Mouse (Mus musculus): ENCODE results near the gene Nrp1.

GRCm38 (mm10) chr8:128351211-128351610 lies 7.2 kb upstream of the Nrp1 start:
- TF ChIP-seq POLR2A (IDR thresholded peaks at IDR 0.05; ENCODE audit: borderline replicate concordance, extremely low read depth, low read depth, low read length) (no peak), CTCF (IDR thresholded peaks at IDR 0.05; ENCODE audit: insufficient read depth, low read length) (no peak)
